Mouse (Mus musculus) stomach, embryonic 14.5 days (tissue): ENCODE results near the gene Gdpd4. TPM values are rescaled to one million over a fixed set of nuclear protein-coding genes. Genes with fewer than 3 reads are reported as not detected.

ENCODE experiments used
- ATAC-seq: fragments of 200-750 bp; cut with Nextera tagmentation; 2 replicates; pipeline ENCODE4 v1.8.0; 2017; ENCODE audit warnings: low read depth, moderate TSS enrichment; ENCODE audit not compliant: insufficient number of reproducible peaks, insufficient read depth, low FRiP score
- H3K27ac ChIP-seq: fragments of 300-500 bp; sonication (generic); 2 replicates; pipeline ENCODE4 v1.5.1; 2014; ENCODE audit warnings: mild to moderate bottlenecking, low read length, moderate library complexity, mixed read lengths
- H3K27me3 ChIP-seq: fragments of 300-500 bp; sonication (generic); 2 replicates; pipeline ENCODE4 v1.6.1; 2014; ENCODE audit warnings: low read length, control low read depth, mixed read lengths; ENCODE audit not compliant: control insufficient read depth, insufficient read depth
- H3K36me3 ChIP-seq: fragments of 300-500 bp; sonication (generic); 2 replicates; pipeline ENCODE4 v1.6.1; 2014; ENCODE audit warnings: mild to moderate bottlenecking, control low read depth, low read length, moderate library complexity, mixed read lengths; ENCODE audit not compliant: control insufficient read depth, insufficient read depth
- H3K4me1 ChIP-seq: fragments of 300-500 bp; sonication (generic); 2 replicates; pipeline ENCODE4 v1.6.1; 2014; ENCODE audit warnings: low read length, control low read depth, mixed read lengths; ENCODE audit not compliant: control insufficient read depth, insufficient read depth
- H3K4me2 ChIP-seq: fragments of 300-500 bp; sonication (generic); replicated peaks from 2 replicates; pipeline ENCODE4 v1.6.1; 2014; ENCODE audit warnings: low read depth, low read length, control low read depth
- H3K4me3 ChIP-seq: fragments of 300-500 bp; sonication (generic); 2 replicates; pipeline ENCODE4 v1.5.1; 2014; ENCODE audit warnings: low read depth, low read length, control low read depth
- H3K9ac ChIP-seq: fragments of 300-500 bp; sonication (generic); replicated peaks from 2 replicates; pipeline ENCODE4 v1.6.1; 2014; ENCODE audit warnings: low read depth, mild to moderate bottlenecking, control low read depth, low read length, moderate library complexity, mixed read lengths
- H3K9me3 ChIP-seq: fragments of 300-500 bp; sonication (generic); 2 replicates; pipeline ENCODE4 v1.6.1; 2016; ENCODE audit warnings: low read depth, low read length, control low read depth; ENCODE audit not compliant: control insufficient read depth
- WGBS: fragments of 180-500 bp; shearing (Covaris S2); extraction: QIAGEN DNeasy Blood & Tissue Kit; methylation state at CpG from one replicate; pipeline ENCODE4 v1.1.7; 2014; 5-methylcytosine and 5-hydroxymethylcytosine counted together
- polyA plus RNA-seq: library from polyadenylated mRNA; unstranded; fragments of >200 nt; fragmentation: Nextera tagmentation; extraction: Ambion mirVana; gene quantifications from 2 replicates; pipeline ENCODE4 v1.2.1, GENCODE M21; 2014

Gene Gdpd4
- not detected in 2 replicates for polyA plus RNA-seq

- WGBS, result 78% methylated on average over 12 of the region's 12 CpGs
- Histone ChIP-seq H3K9me3 (no peaks in the 10 kb centered on the region), H3K27ac (no peak within 1 kb of the TSS), H3K4me2 (no peak within 1 kb of the TSS), H3K4me3 (no peak within 1 kb of the TSS), H3K9ac (no peak within 1 kb of the TSS), H3K4me1 (no peaks in the 10 kb centered on the region), H3K36me3 (no peaks in the 10 kb centered on the region), H3K27me3 (no peaks in the 10 kb centered on the region)
- no peak for ATAC-seq
Observed at GRCm38 (mm10) chr7:97919742-97920141, at the start of gene Gdpd4. Gene Gdpd4, plus strand, starts transcription at chr7:97919955.

GRCm38 (mm10) chr7:97872396-97872795 lies 47.4 kb upstream of the Gdpd4 start:
- Histone ChIP-seq H3K9ac (no peak overlapping the region), H3K4me1 (no peaks in the 10 kb centered on the region), H3K9me3 (no peaks in the 10 kb centered on the region), H3K27ac (no peak overlapping the region), H3K4me2 (no peak overlapping the region), H3K4me3 (no peak overlapping the region), H3K27me3 (no peaks in the 10 kb centered on the region), H3K36me3 (no peaks in the 10 kb centered on the region)
- no peak for ATAC-seq
- WGBS, result 80% methylated on average over 4 of the region's 4 CpGs

- H3K27me3 ChIP-seq, result no peaks in the 10 kb centered on the region
- no peaks in the 10 kb centered on the region for H3K9me3 ChIP-seq
- no peak overlapping the region for H3K4me3 ChIP-seq
- H3K27ac ChIP-seq, result no peak overlapping the region
- H3K4me2 ChIP-seq, result no peak overlapping the region
- no peak overlapping the region for H3K9ac ChIP-seq
- no peaks in the 10 kb centered on the region for H3K4me1 ChIP-seq
- H3K36me3 ChIP-seq, result no peaks in the 10 kb centered on the region
- ATAC-seq, result no peak
Observed at GRCm38 (mm10) chr7:97873317-97873716, 46.4 kb upstream of the Gdpd4 start.

- no peaks in the 10 kb centered on the region for H3K27me3 ChIP-seq
- no peak for ATAC-seq
- WGBS, result 79% methylated on average over 7 of the region's 7 CpGs
Observed at GRCm38 (mm10) chr7:97877846-97878538, 41.8 kb upstream of the Gdpd4 start.

GRCm38 (mm10) chr7:97911646-97912045 lies 8.1 kb upstream of the Gdpd4 start:
- no peaks in the 10 kb centered on the region for H3K27me3 ChIP-seq
- no peaks in the 10 kb centered on the region for H3K4me1 ChIP-seq
- peaks cover 14% of the 10 kb centered on the region; the same call in 1 of the 2 replicates for H3K36me3 ChIP-seq
- 77% methylated on average over 3 of the region's 3 CpGs for WGBS
- H3K27ac ChIP-seq, result no peak overlapping the region
- no peaks in the 10 kb centered on the region for H3K9me3 ChIP-seq
- no peak overlapping the region for H3K4me2 ChIP-seq
- ATAC-seq, result no peak
- H3K9ac ChIP-seq, result no peak overlapping the region
- no peak overlapping the region for H3K4me3 ChIP-seq

More at GRCm38 (mm10) chr7:97877846-97878538, 41.8 kb upstream of the Gdpd4 start:
- H3K27ac ChIP-seq, result no peak overlapping the region
- no peaks in the 10 kb centered on the region for H3K4me1 ChIP-seq
- no peaks in the 10 kb centered on the region for H3K36me3 ChIP-seq
- H3K9ac ChIP-seq, result no peak overlapping the region
- no peak overlapping the region for H3K4me2 ChIP-seq
- H3K4me3 ChIP-seq, result no peak overlapping the region
- no peaks in the 10 kb centered on the region for H3K9me3 ChIP-seq

GRCm38 (mm10) chr7:97914833-97915516 lies 4.8 kb upstream of the Gdpd4 start:
- Histone ChIP-seq H3K9me3 (no peaks in the 10 kb centered on the region), H3K4me2 (no peak overlapping the region), H3K27ac (no peak overlapping the region), H3K4me3 (no peak overlapping the region), H3K36me3 (peaks cover 6% of the 10 kb centered on the region; the same call in 1 of the 2 replicates), H3K9ac (no peak overlapping the region), H3K27me3 (no peaks in the 10 kb centered on the region), H3K4me1 (no peaks in the 10 kb centered on the region)
- 72% methylated on average over 2 of the region's 2 CpGs for WGBS
- no peak for ATAC-seq

GRCm38 (mm10) chr7:97925819-97926218 lies 6.1 kb downstream of the Gdpd4 start:
- Histone ChIP-seq H3K4me2 (no peak overlapping the region), H3K27me3 (no peaks in the 10 kb centered on the region), H3K9me3 (no peaks in the 10 kb centered on the region), H3K4me1 (no peaks in the 10 kb centered on the region), H3K9ac (no peak overlapping the region), H3K4me3 (no peak overlapping the region), H3K27ac (no peak overlapping the region), H3K36me3 (no peaks in the 10 kb centered on the region)
- WGBS, result 24% methylated on average over 1 of the region's 1 CpGs
- ATAC-seq, result no peak

GRCm38 (mm10) chr7:97926978-97927377 lies 7.2 kb downstream of the Gdpd4 start:
- Histone ChIP-seq H3K4me2 (no peak overlapping the region), H3K4me1 (no peaks in the 10 kb centered on the region), H3K27ac (no peak overlapping the region), H3K4me3 (no peak overlapping the region), H3K36me3 (no peaks in the 10 kb centered on the region), H3K9me3 (no peaks in the 10 kb centered on the region), H3K9ac (no peak overlapping the region), H3K27me3 (no peaks in the 10 kb centered on the region)
- ATAC-seq, result no peak
- WGBS, result 93% methylated on average over 5 of the region's 5 CpGs
